Mouse (Mus musculus): ENCODE results near the gene Amigo2.

DNA sequence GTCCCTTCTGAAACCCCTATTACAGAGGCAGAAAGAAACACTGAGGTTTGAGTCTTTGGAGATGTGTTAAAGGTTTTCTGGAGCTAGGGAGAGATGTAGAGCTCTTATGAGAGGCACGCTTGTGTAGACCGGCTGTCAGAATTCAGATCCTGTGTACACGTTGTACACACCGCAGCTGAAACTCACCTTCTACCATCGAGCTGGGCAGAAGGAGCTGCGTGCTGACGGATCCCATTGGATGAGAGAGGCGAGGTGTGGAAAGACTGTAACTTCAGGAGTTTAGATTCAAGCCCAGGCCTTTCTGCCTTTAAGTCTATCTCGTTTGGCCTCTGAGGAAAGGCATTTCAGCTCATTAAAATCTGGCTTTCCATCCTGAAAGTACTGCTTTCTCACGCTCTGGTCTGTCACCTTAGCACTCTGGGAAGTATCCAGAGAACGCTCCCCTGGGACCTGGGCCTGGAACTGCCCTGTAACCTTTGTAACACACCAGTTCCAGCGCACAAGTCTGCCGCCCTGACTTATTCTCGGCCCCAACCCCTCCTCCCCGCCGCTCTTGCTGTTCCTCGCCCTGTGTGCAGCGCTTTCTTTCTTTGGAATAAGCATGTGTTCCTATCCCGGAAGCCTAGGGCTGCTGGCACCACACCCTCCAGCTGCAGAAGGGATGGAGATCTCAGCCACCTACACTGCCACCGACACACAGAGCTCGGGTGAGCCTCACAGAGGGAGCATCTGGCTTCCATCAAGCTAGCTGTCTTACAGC lies 44.4 kb upstream of the Amigo2 start:
- TF ChIP-seq CTCF (IDR thresholded peaks at IDR 0.05; ENCODE audit: low read depth): no peak
- TF ChIP-seq EP300 (IDR thresholded peaks at IDR 0.05; ENCODE audit: low read depth): no peak

All from liver, postnatal 0 days (tissue).